Mouse (Mus musculus) lung, postnatal 4 days (tissue): Measurements from ENCODE around the gene Arfgap3.
"Not testable (repeated sequence)": the region's sequence is repeated elsewhere in the genome, so short reads cannot be mapped to it uniquely, and the experiment has no call there.

ENCODE experiments used
- DNase-seq, 2 experiments: peaks; one replicate each; pipeline ENCODE4 v3.0.0; 2021

Gene Arfgap3

GRCm38 (mm10) chr15:83349954-83350711 lies at the start of gene Arfgap3:
Gene Arfgap3, minus strand, starts transcription at chr15:83350247.
- peak; percentile 95 to 96 for DNase-seq

- DNase-seq, result no peak
Measured at GRCm38 (mm10) chr15:83392722-83393121, 42.7 kb upstream of the Arfgap3 start.

GRCm38 (mm10) chr15:83387911-83388310 lies 37.9 kb upstream of the Arfgap3 start:
- DNase-seq, result no peak

- DNase-seq, result no peak
Measured at GRCm38 (mm10) chr15:83383633-83384032, 33.6 kb upstream of the Arfgap3 start.

- DNase-seq, result no peak
Measured at GRCm38 (mm10) chr15:83383136-83383535, 33.1 kb upstream of the Arfgap3 start.

GRCm38 (mm10) chr15:83382467-83382866 lies 32.4 kb upstream of the Arfgap3 start:
- no peak for DNase-seq

- no peak for DNase-seq
Measured at GRCm38 (mm10) chr15:83377153-83377552, 27.1 kb upstream of the Arfgap3 start.

GRCm38 (mm10) chr15:83375136-83375535 lies 25.1 kb upstream of the Arfgap3 start:
- peak; percentile 75 to 84 for DNase-seq

GRCm38 (mm10) chr15:83374076-83374475 lies 24.0 kb upstream of the Arfgap3 start:
- no peak for DNase-seq

GRCm38 (mm10) chr15:83368702-83369101 lies 18.7 kb upstream of the Arfgap3 start:
- not testable (repeated sequence) for DNase-seq

GRCm38 (mm10) chr15:83368261-83368660 lies 18.2 kb upstream of the Arfgap3 start:
- DNase-seq, result peak; percentile 27 to 55

GRCm38 (mm10) chr15:83366933-83367552 lies 17.0 kb upstream of the Arfgap3 start:
- DNase-seq, result peak; percentile 90 to 93

GRCm38 (mm10) chr15:83365697-83366096 lies 15.7 kb upstream of the Arfgap3 start:
- DNase-seq, result no peak

- DNase-seq, result no peak
Measured at GRCm38 (mm10) chr15:83364194-83364593, 14.1 kb upstream of the Arfgap3 start.

GRCm38 (mm10) chr15:83362813-83363212 lies 12.8 kb upstream of the Arfgap3 start:
- DNase-seq, result not testable (repeated sequence)

- DNase-seq, result not testable (repeated sequence)
Measured at GRCm38 (mm10) chr15:83360899-83361298, 10.9 kb upstream of the Arfgap3 start.

GRCm38 (mm10) chr15:83360140-83360539 lies 10.1 kb upstream of the Arfgap3 start:
- DNase-seq, result no peak

- DNase-seq, result peak in 1 of 2 experiments; percentile 39
Measured at GRCm38 (mm10) chr15:83358476-83358875, 8.4 kb upstream of the Arfgap3 start.

- no peak for DNase-seq
Measured at GRCm38 (mm10) chr15:83351546-83351945, 1.5 kb upstream of the Arfgap3 start.

- DNase-seq, result peak; percentile 22 to 47
Measured at GRCm38 (mm10) chr15:83350859-83351258, 812 bp upstream of the Arfgap3 start.

- no peak for DNase-seq
Measured at GRCm38 (mm10) chr15:83349225-83349953, 658 bp downstream of the Arfgap3 start.

GRCm38 (mm10) chr15:83348747-83349146 lies 1.3 kb downstream of the Arfgap3 start:
- no peak for DNase-seq

- no peak for DNase-seq
Measured at GRCm38 (mm10) chr15:83345898-83346529, 4.0 kb downstream of the Arfgap3 start.
